Mouse (Mus musculus): ENCODE measurements around the gene Cdc40. TPM values are rescaled to one million over a fixed set of nuclear protein-coding genes. Genes with fewer than 3 reads are reported as not detected.
"Not testable (repeated sequence)": the region's sequence is repeated elsewhere in the genome, so short reads cannot be mapped to it uniquely, and the experiment has no call there.

Gene Cdc40
- total RNA-seq, 2 experiments from 2014 or later, result 31.4 to 36.6 TPM

- DNase-seq (ENCODE audit: extremely low spot score in 1 of 2, low spot score in 2 of 2); intact Hi-C loops (cut with DNase I): not testable (repeated sequence)
Measured at GRCm38 (mm10) chr10:40809411-40809910, 73.7 kb downstream of the Cdc40 start.

DNA sequence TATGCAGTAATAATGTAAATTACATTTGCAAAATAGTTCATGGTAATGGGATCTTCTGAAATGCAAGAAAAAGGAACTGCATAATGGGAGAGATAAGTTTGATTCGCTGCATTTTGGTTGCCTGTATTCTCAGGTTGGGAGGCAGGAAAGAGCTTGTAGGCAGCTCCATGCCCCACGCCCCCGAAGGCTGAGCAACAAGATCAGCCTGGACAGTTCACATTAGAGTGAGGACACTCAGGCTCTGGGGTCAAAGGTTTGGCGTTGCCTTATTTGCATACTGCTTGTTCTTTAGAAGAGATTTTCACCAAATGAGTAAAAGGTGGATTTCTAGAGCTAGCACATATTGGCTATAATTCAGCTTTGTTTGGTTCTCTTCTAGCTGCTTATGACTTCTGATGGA, 76.9 kb downstream of the Cdc40 start:
- intact Hi-C loops (cut with DNase I), result no loop called here
- no peak for DNase-seq (ENCODE audit: extremely low spot score in 1 of 2, low spot score in 2 of 2)

DNA sequence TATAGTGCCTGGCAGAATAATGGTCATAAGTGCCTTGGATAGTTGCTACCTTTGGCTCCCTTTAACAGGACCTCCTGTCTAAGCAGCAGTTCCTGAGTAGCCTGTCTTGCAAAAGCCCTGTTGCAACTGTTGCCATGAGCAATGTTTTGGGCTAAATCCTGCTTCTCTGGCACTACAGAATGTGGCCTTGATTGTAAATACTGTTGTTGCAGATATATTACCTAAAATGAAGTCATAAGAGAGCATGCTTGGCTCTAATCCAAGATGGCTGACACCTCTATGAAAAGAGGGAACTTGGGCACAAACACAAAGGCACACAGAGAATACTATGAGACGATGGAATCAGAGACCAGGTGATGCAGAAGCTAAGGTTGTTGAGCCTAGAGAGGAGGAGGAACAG, 77.9 kb downstream of the Cdc40 start:
- intact Hi-C loops (cut with DNase I), result no loop called here
- no peak for DNase-seq (ENCODE audit: extremely low spot score in 1 of 2, low spot score in 2 of 2)

- no peak for DNase-seq (ENCODE audit: extremely low spot score in 1 of 2, low spot score in 2 of 2)
- intact Hi-C loops (cut with DNase I), result no loop called here
Measured at GRCm38 (mm10) chr10:40792115-40792514, 91.0 kb downstream of the Cdc40 start.

DNA sequence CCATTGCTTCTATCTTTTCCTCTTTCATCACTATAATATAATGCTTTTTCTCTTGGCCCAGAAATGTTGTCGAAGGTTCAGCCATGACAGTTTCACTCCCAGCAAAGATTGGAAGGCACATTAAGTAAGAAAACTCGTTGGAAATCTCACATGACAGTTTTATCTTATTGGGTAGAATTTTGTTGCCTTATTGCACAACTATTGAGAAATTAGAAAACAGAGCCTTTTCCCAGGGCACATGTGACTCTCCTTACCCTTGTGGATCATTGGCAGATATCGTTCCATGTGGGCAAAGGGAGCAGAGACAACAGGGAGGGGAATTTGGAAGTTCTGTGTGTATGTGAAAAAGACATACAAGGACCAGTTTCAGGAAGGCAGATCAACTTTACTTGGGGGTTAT, 92.7 kb downstream of the Cdc40 start:
- no peak for DNase-seq (ENCODE audit: extremely low spot score in 1 of 2, low spot score in 2 of 2)
- intact Hi-C loops (cut with DNase I), result no loop called here

Other genes with a start within 250 kb of the Cdc40 start
- 1 to 10 TPM in 1 of 2 experiments, under 1 TPM in 1; 0.99 to 1.1 TPM for gene Mettl24, start 200.0 kb downstream of the Cdc40 start, total RNA-seq (2021)
- 100 to 1,000 TPM; 303 to 306 TPM for gene Wasf1, start 164 bp upstream of the Cdc40 start, total RNA-seq (2021)
- 10 to 100 TPM; 16.2 to 17.3 TPM for gene Gpr6, start 189.0 kb upstream of the Cdc40 start, total RNA-seq (2021)